Mouse (Mus musculus): ENCODE results near the gene Phf21a. TPM values are rescaled to one million over a fixed set of nuclear protein-coding genes. Genes with fewer than 3 reads are reported as not detected.
A peak's percentile ranks its signal among the peaks of the same experiment; 100 is the strongest.

The Phf21a gene
- polyA plus RNA-seq, 1 experiment from 2014 or later: 2.4 TPM

DNA sequence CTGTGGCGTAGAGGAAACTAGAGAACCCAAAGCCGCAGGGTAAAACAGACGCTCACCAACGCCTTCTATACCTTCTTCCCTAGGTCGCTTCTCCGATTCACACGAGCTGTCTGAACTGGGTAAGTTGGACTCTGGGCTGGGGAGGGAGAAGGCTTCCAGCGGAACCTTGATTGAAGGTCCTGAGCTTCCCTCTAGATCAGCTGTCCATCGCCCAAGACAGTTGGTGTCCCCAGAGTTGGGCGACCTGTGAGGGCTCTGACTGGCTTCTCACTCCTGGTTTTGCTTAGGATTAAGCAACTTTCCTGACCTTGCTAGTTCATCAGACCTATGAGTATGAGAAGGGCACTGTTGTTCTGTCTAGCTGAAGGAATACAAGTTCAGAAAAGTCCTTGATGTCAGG lies 282.9 kb downstream of the Phf21a start:
- ATAC-seq (ENCODE audit: low read depth): no peak; the same call in 1 of the 2 replicates
- Histone ChIP-seq H3K4me2 (peak overlapping the region; percentile 95), H3K4me1 (replicated peaks) (peaks cover 36% of the 10 kb centered on the region), H3K9me3 (replicated peaks) (no peaks in the 10 kb centered on the region), H3K36me3 (peaks cover 39% of the 10 kb centered on the region), H3K27ac (peak overlapping the region; percentile 79), H3K27me3 (peaks cover 28% of the 10 kb centered on the region), H3K9ac (peak overlapping the region; percentile 88), H3K4me3 (replicated peaks) (peak overlapping the region; percentile 87)
- 4% methylated on average over 10 of the region's 10 CpGs for WGBS (ENCODE audit: insufficient replicate concordance)
- no peak for DNase-seq

- 57% methylated on average over 6 of the region's 6 CpGs for WGBS (ENCODE audit: insufficient replicate concordance)
- Histone ChIP-seq H3K4me1 (replicated peaks) (peaks cover 31% of the 10 kb centered on the region), H3K4me3 (replicated peaks) (peak overlapping the region; percentile 87), H3K27ac (peak overlapping the region; percentile 79; the same call in 1 of the 2 replicates), H3K4me2 (peak overlapping the region; percentile 95), H3K27me3 (peaks cover 23% of the 10 kb centered on the region), H3K36me3 (peaks cover 44% of the 10 kb centered on the region), H3K9ac (peak overlapping the region; percentile 88), H3K9me3 (replicated peaks) (no peaks in the 10 kb centered on the region)
- ATAC-seq (ENCODE audit: low read depth) (no peak), DNase-seq (no peak)
Observed at GRCm38 (mm10) chr2:92376300-92376699, 283.4 kb downstream of the Phf21a start.

GRCm38 (mm10) chr2:92377320-92377719 lies 284.4 kb downstream of the Phf21a start:
- Histone ChIP-seq H3K36me3 (peaks cover 54% of the 10 kb centered on the region), H3K27ac (no peak overlapping the region), H3K4me1 (replicated peaks) (peaks cover 28% of the 10 kb centered on the region), H3K4me3 (replicated peaks) (no peak overlapping the region), H3K9ac (no peak overlapping the region), H3K27me3 (peaks cover 13% of the 10 kb centered on the region), H3K4me2 (no peak overlapping the region), H3K9me3 (replicated peaks) (no peaks in the 10 kb centered on the region)
- DNase-seq (no peak), ATAC-seq (ENCODE audit: low read depth) (no peak)
- 84% methylated on average over 7 of the region's 7 CpGs for WGBS (ENCODE audit: insufficient replicate concordance)

DNA sequence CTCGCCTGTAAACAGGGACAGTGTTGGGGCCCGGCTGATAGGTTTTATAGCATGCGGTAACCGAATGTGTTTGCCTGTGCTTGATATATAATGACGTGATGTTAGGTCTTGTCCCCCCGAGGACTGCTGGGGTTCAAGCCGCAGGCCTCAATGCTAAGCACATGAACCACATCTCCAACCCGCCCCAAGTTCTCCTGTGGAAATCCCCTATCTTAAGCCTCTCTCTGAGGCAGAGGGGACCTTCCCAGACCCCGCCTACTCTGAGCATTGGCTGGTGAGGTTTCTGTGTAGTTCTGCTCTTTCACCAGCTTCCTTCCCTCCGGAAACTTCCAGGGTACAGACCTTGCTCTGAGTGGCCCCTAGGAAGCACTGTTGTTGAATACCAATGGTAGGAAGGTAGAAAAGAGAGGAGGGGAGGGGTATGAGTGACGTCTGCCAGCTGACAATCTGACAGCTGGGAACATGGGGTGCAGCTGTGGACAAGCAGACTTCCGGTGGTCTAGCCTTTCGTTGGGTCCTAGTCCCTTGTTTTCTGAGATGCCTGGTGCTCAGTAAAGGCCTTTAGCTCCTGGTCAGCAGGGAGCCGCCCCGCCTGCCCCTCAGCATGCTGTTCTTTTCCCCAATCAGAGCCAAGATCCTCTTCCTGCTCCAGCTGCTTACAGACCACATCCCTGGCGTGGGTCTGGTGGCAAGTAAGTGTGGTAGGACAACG lies 287.0 kb downstream of the Phf21a start:
- ATAC-seq (ENCODE audit: low read depth): no peak
- DNase-seq: no peak
- Histone ChIP-seq H3K27me3 (no peaks in the 10 kb centered on the region), H3K9me3 (replicated peaks) (no peaks in the 10 kb centered on the region), H3K27ac (no peak overlapping the region), H3K4me1 (replicated peaks) (peaks cover 16% of the 10 kb centered on the region), H3K9ac (no peak overlapping the region), H3K4me2 (no peak overlapping the region), H3K4me3 (replicated peaks) (no peak overlapping the region), H3K36me3 (peaks cover 56% of the 10 kb centered on the region)
- 75% methylated on average over 17 of the region's 17 CpGs for WGBS (ENCODE audit: insufficient replicate concordance)

- no peak for DNase-seq
- peaks cover 16% of the 10 kb centered on the region for H3K4me1 ChIP-seq (replicated peaks)
- no peak overlapping the region for H3K9ac ChIP-seq
- ATAC-seq (ENCODE audit: low read depth): no peak
- H3K27me3 ChIP-seq: no peaks in the 10 kb centered on the region
- no peak overlapping the region for H3K4me3 ChIP-seq (replicated peaks)
- H3K4me2 ChIP-seq: no peak overlapping the region
- WGBS (ENCODE audit: insufficient replicate concordance): 78% methylated on average over 6 of the region's 6 CpGs
- H3K27ac ChIP-seq: no peak overlapping the region
- H3K36me3 ChIP-seq: peaks cover 56% of the 10 kb centered on the region
- no peaks in the 10 kb centered on the region for H3K9me3 ChIP-seq (replicated peaks)
Observed at GRCm38 (mm10) chr2:92380495-92381050, 287.7 kb downstream of the Phf21a start.

GRCm38 (mm10) chr2:92381161-92381560 lies 288.2 kb downstream of the Phf21a start:
- Histone ChIP-seq H3K4me1 (replicated peaks) (peaks cover 11% of the 10 kb centered on the region), H3K4me3 (replicated peaks) (no peak overlapping the region), H3K27ac (no peak overlapping the region), H3K9ac (no peak overlapping the region), H3K9me3 (replicated peaks) (no peaks in the 10 kb centered on the region), H3K27me3 (no peaks in the 10 kb centered on the region), H3K36me3 (peaks cover 56% of the 10 kb centered on the region), H3K4me2 (no peak overlapping the region)
- no peak for ATAC-seq (ENCODE audit: low read depth)
- 77% methylated on average over 5 of the region's 5 CpGs for WGBS (ENCODE audit: insufficient replicate concordance)
- no peak for DNase-seq

GRCm38 (mm10) chr2:92381901-92382588 lies 289.1 kb downstream of the Phf21a start, which contains the start of gene 1700029I15Rik:
Gene 1700029I15Rik, plus strand, starts transcription at chr2:92382538.
- ATAC-seq (ENCODE audit: low read depth) (no peak), DNase-seq (no peak)
- no peak within 1 kb of the TSS for H3K27ac ChIP-seq
- peaks cover 2% of the 10 kb centered on the region for H3K4me1 ChIP-seq (replicated peaks)
- H3K27me3 ChIP-seq: peaks cover 8% of the 10 kb centered on the region
- no peaks in the 10 kb centered on the region for H3K9me3 ChIP-seq (replicated peaks)
- WGBS (ENCODE audit: insufficient replicate concordance): 75% methylated on average over 5 of the region's 5 CpGs
- peaks cover 55% of the 10 kb centered on the region for H3K36me3 ChIP-seq
- H3K9ac ChIP-seq: no peak within 1 kb of the TSS
- H3K4me2 ChIP-seq: no peak within 1 kb of the TSS
- no peak within 1 kb of the TSS for H3K4me3 ChIP-seq (replicated peaks)

GRCm38 (mm10) chr2:92382759-92383158 lies 289.8 kb downstream of the Phf21a start:
- Histone ChIP-seq H3K4me3 (replicated peaks) (no peak overlapping the region), H3K4me2 (no peak overlapping the region), H3K9me3 (replicated peaks) (no peaks in the 10 kb centered on the region), H3K36me3 (peaks cover 48% of the 10 kb centered on the region), H3K27ac (no peak overlapping the region), H3K27me3 (peaks cover 15% of the 10 kb centered on the region), H3K4me1 (replicated peaks) (no peaks in the 10 kb centered on the region; the same call in 1 of the 2 replicates), H3K9ac (no peak overlapping the region)
- ATAC-seq (ENCODE audit: low read depth) (no peak), DNase-seq (no peak)
- WGBS (ENCODE audit: insufficient replicate concordance): 85% methylated on average over 4 of the region's 4 CpGs

DNA sequence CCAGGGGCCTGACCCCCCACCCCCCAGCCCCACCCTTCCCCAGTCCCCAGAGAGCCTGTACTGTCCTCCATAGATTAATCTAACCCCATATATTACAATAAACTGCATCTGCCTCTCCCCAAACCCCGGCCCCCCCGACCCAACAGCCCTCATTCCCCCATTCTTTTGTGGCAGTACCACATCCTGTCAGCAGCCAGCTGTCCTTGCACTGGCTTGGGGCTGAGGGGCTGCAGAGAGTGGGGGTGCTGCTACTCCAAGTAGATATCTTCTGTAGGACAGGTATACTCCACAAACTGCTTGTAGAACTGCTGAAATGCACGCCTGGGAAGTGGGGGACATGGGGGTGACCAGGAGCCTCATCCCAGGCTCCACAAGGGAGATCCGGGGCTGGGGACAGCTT lies 291.2 kb downstream of the Phf21a start:
- H3K9me3 ChIP-seq (replicated peaks): no peaks in the 10 kb centered on the region
- DNase-seq (no peak), ATAC-seq (ENCODE audit: low read depth) (no peak)
- peaks cover 28% of the 10 kb centered on the region for H3K27me3 ChIP-seq
- peaks cover 7% of the 10 kb centered on the region for H3K4me1 ChIP-seq (replicated peaks)
- no peak overlapping the region for H3K9ac ChIP-seq
- no peak overlapping the region for H3K4me2 ChIP-seq
- H3K27ac ChIP-seq: no peak overlapping the region
- peaks cover 35% of the 10 kb centered on the region for H3K36me3 ChIP-seq
- WGBS (ENCODE audit: insufficient replicate concordance): 63% methylated on average over 4 of the region's 4 CpGs
- H3K4me3 ChIP-seq (replicated peaks): no peak overlapping the region

- Histone ChIP-seq H3K27me3 (peaks cover 41% of the 10 kb centered on the region), H3K9me3 (replicated peaks) (no peaks in the 10 kb centered on the region), H3K9ac (no peak overlapping the region), H3K27ac (no peak overlapping the region), H3K4me1 (replicated peaks) (peaks cover 19% of the 10 kb centered on the region), H3K4me3 (replicated peaks) (no peak overlapping the region), H3K36me3 (peaks cover 22% of the 10 kb centered on the region), H3K4me2 (no peak overlapping the region)
- WGBS (ENCODE audit: insufficient replicate concordance): 64% methylated on average over 22 of the region's 22 CpGs
- DNase-seq (no peak), ATAC-seq (ENCODE audit: low read depth) (no peak)
Observed at GRCm38 (mm10) chr2:92385113-92386051, 292.5 kb downstream of the Phf21a start.
